Mouse (Mus musculus): ENCODE results near the gene Pitpna.
"Not testable (repeated sequence)": the region's sequence is repeated elsewhere in the genome, so short reads cannot be mapped to it uniquely, and the experiment has no call there.

DNA sequence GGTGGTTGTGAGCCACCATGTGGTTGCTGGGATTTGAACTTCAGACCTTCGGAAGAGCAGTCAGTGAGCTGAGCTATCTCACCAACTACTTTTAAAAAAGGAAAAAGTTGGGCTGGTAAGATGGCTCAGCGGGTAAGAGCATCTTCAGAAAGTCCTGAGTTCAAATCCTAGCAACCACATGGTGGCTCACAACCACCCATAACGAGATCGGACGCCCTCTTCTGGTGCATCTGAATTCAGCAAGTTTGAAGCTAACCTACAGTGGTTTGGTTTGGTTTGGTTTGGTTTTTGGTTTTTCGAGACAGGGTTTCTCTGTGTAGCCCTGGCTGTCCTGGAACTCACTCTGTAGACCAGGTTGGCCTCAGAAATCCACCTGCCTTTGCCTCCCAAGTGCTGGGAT lies 31.9 kb upstream of the Pitpna start:
- not testable (repeated sequence) for TF ChIP-seq POLR2A (IDR thresholded peaks at IDR 0.05; ENCODE audit: borderline replicate concordance, extremely low read depth, insufficient read depth, insufficient read length, poor library complexity, severe bottlenecking); CTCF (IDR thresholded peaks at IDR 0.05; ENCODE audit: borderline replicate concordance, extremely low read depth, insufficient read depth, insufficient read length)
